Mouse (Mus musculus) heart, embryonic 15.5 days (tissue): Measurements from ENCODE around the gene Gba. TPM values are rescaled to one million over a fixed set of nuclear protein-coding genes. Genes with fewer than 3 reads are reported as not detected.
A peak's percentile ranks its signal among the peaks of the same experiment; 100 is the strongest.

Experiments
- ATAC-seq: fragments of 200-750 bp; cut with Nextera tagmentation; replicated peaks from 2 replicates; pipeline ENCODE4 v1.8.0; 2017; ENCODE audit warnings: low read depth, moderate TSS enrichment; ENCODE audit not compliant: insufficient number of reproducible peaks, insufficient read depth, low FRiP score
- H3K27ac ChIP-seq: fragments of 300-500 bp; sonication (generic); 2 replicates; pipeline ENCODE4 v1.5.1; 2015; ENCODE audit warnings: mild to moderate bottlenecking, inconsistent platforms
- H3K27me3 ChIP-seq: fragments of 300-500 bp; sonication (generic); 2 replicates; pipeline ENCODE4 v1.6.1; 2015; ENCODE audit warnings: inconsistent platforms
- H3K36me3 ChIP-seq: fragments of 300-500 bp; sonication (generic); 2 replicates; pipeline ENCODE4 v1.6.1; 2015; ENCODE audit warnings: mild to moderate bottlenecking, inconsistent platforms
- H3K4me1 ChIP-seq: fragments of 300-500 bp; sonication (generic); replicated peaks from 2 replicates; pipeline ENCODE4 v1.6.1; 2015; ENCODE audit warnings: inconsistent platforms
- H3K4me2 ChIP-seq: fragments of 300-500 bp; sonication (generic); 2 replicates; pipeline ENCODE4 v1.6.1; 2015; ENCODE audit warnings: inconsistent platforms, mild to moderate bottlenecking, moderate library complexity
- H3K4me3 ChIP-seq: fragments of 300-500 bp; sonication (generic); 2 replicates; pipeline ENCODE4 v1.5.1; 2015; ENCODE audit warnings: mild to moderate bottlenecking, inconsistent platforms
- H3K9ac ChIP-seq: fragments of 300-500 bp; sonication (generic); 2 replicates; pipeline ENCODE4 v1.6.1; 2015; ENCODE audit warnings: mild to moderate bottlenecking, inconsistent platforms
- H3K9me3 ChIP-seq: fragments of 300-500 bp; sonication (generic); replicated peaks from 2 replicates; pipeline ENCODE4 v1.6.1; 2016; ENCODE audit warnings: inconsistent platforms
- WGBS: fragments of 180-500 bp; shearing (Covaris S2); methylation state at CpG from one replicate; pipeline ENCODE4 v1.1.7; 2015; ENCODE audit warnings: mixed read lengths; 5-methylcytosine and 5-hydroxymethylcytosine counted together
- polyA plus RNA-seq: library from polyadenylated mRNA; unstranded; fragments of >200 nt; fragmentation: Nextera tagmentation; extraction: Ambion mirVana; gene quantifications from 2 replicates; pipeline ENCODE4 v1.2.1, GENCODE M21; 2015

Gene Gba
- polyA plus RNA-seq, 1 experiment from 2014 or later = 27.3 TPM

DNA sequence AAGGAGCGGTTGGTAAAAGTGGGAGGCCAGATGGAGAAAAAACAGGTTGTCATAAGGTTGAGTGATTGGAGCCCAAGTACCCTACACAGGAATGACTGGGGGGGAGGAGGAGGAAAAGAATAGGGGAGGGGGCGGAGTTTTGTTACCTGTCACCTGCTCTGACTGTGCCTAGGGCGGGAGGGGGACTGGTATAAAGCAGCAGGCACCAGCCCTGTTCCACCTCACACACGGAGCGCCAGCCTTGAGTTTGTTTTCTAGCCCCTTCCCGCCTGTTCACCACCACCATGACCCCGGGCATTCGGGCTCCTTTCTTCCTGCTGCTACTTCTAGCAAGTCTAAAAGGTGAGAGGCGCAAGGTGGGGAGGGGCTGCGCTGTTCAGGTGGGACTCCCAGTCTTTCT, 26.1 kb downstream of the Gba start, which contains the start of gene Muc1:
TSS of gene Muc1 (plus strand) at position 222 of the 400 bp plus-strand sequence.
- Histone ChIP-seq H3K4me3 (peak within 1 kb of the TSS; percentile 55), H3K27ac (peak within 1 kb of the TSS; percentile 56), H3K4me1 (peaks cover 29% of the 10 kb centered on the region), H3K27me3 (peaks cover 32% of the 10 kb centered on the region), H3K4me2 (peak within 1 kb of the TSS; percentile 66), H3K9ac (peak within 1 kb of the TSS; percentile 56; the same call in 1 of the 2 replicates), H3K36me3 (no peaks in the 10 kb centered on the region), H3K9me3 (no peaks in the 10 kb centered on the region)
- 36% methylated on average over 10 of the region's 10 CpGs for WGBS
- no peak for ATAC-seq

DNA sequence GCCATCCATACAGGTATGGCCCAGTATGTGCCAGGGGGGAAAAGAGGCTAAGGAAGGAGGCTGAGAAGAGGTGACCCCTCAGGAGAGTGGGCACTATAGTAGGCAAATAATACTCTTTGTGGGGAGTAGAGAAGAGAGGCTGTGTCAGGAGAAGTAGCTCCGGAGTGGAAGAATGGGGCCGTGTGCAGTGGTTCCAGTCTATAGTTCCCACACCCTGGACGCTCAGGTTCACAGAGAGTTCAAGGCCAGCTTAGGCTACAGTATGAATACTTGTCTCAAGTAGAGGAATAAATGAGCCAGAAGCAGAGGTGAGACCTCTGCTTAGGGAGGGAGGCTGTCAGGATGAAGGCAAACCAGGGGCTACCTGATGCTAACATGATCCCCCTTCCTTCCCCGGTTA, 26.5 kb downstream of the Gba start:
- 59% methylated on average over 4 of the region's 4 CpGs for WGBS
- peaks cover 32% of the 10 kb centered on the region for H3K27me3 ChIP-seq
- H3K4me1 ChIP-seq = peaks cover 33% of the 10 kb centered on the region

DNA sequence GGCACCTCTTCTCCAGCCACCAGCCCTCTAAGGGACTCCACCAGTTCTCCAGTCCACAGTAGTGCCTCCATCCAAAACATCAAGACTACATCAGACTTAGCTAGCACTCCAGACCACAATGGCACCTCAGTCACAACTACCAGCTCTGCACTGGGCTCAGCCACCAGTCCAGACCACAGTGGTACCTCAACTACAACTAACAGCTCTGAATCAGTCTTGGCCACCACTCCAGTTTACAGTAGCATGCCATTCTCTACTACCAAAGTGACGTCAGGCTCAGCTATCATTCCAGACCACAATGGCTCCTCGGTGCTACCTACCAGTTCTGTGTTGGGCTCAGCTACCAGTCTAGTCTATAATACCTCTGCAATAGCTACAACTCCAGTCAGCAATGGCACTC, 27.8 kb downstream of the Gba start:
- no peak overlapping the region for H3K4me2 ChIP-seq
- 71% methylated on average over 2 of the region's 2 CpGs for WGBS
- ATAC-seq = no peak

More for the DNA sequence above, 26.5 kb downstream of the Gba start:
- no peak overlapping the region for H3K9ac ChIP-seq
- H3K36me3 ChIP-seq = no peaks in the 10 kb centered on the region
- no peaks in the 10 kb centered on the region for H3K9me3 ChIP-seq
- no peak overlapping the region for H3K27ac ChIP-seq
- ATAC-seq = no peak
- H3K4me3 ChIP-seq = no peak overlapping the region
- 0 out of 2 replicates have a peak overlapping the region, but pooled peaks have one; percentile 66 for H3K4me2 ChIP-seq

DNA sequence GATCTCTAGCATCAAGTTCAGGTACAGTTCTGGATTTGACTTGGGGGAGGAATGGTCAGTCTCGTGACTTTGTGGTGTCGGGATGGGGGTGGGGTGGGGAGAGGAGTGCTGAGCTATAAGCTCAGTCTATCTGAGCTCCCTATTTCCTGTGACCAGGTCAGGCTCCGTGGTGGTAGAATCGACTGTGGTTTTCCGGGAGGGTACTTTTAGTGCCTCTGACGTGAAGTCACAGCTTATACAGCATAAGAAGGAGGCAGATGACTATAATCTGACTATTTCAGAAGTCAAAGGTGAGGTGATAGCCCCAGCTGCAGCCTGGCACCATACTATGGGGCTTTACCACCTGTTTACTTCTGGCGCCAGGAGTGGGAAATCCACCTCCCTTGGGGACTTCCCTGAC, 28.6 kb downstream of the Gba start:
- Histone ChIP-seq H3K9me3 (no peaks in the 10 kb centered on the region), H3K36me3 (no peaks in the 10 kb centered on the region), H3K9ac (no peak overlapping the region), H3K4me1 (peaks cover 33% of the 10 kb centered on the region), H3K4me3 (no peak overlapping the region), H3K27me3 (peaks cover 25% of the 10 kb centered on the region), H3K27ac (no peak overlapping the region), H3K4me2 (no peak overlapping the region)
- WGBS = 48% methylated on average over 7 of the region's 7 CpGs
- ATAC-seq = no peak

More for the DNA sequence above, 27.8 kb downstream of the Gba start:
- no peaks in the 10 kb centered on the region for H3K36me3 ChIP-seq
- peaks cover 33% of the 10 kb centered on the region for H3K4me1 ChIP-seq
- H3K27ac ChIP-seq = no peak overlapping the region
- H3K9me3 ChIP-seq = no peaks in the 10 kb centered on the region
- no peak overlapping the region for H3K9ac ChIP-seq
- peaks cover 32% of the 10 kb centered on the region for H3K27me3 ChIP-seq
- no peak overlapping the region for H3K4me3 ChIP-seq

- no peak overlapping the region for H3K27ac ChIP-seq
- 72% methylated on average over 16 of the region's 16 CpGs for WGBS
- H3K4me1 ChIP-seq = peaks cover 31% of the 10 kb centered on the region
- H3K4me2 ChIP-seq = no peak overlapping the region
- no peaks in the 10 kb centered on the region for H3K9me3 ChIP-seq
- ATAC-seq = no peak
- peaks cover 23% of the 10 kb centered on the region for H3K27me3 ChIP-seq
- no peak overlapping the region for H3K9ac ChIP-seq
- H3K4me3 ChIP-seq = no peak overlapping the region
- no peaks in the 10 kb centered on the region for H3K36me3 ChIP-seq
These were observed 29.1 kb downstream of the Gba start for GRCm38 (mm10) chr3:89231772-89232275.

DNA sequence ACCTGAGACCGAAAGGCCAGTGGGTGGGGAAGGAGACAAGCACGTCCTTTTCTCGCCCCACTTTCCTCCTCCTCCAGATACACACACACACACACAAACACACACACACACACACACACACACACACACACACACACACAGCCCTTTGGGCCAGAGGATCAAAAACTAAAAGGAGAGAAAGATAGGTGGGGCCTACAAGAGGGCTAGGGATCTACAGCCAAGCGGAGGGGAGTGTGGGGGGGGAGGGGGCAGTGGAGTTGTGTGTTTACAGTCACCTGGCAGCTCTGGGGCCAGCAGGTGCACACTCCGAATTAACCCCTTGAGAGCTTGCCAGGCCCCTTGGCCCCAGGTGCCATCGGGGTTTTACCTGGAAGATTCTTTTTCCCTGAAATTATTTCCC, 29.9 kb downstream of the Gba start:
- H3K4me2 ChIP-seq = no peak overlapping the region
- H3K9ac ChIP-seq = no peak overlapping the region
- peaks cover 24% of the 10 kb centered on the region for H3K4me1 ChIP-seq
- ATAC-seq = no peak
- WGBS = 70% methylated on average over 6 of the region's 6 CpGs
- no peak overlapping the region for H3K27ac ChIP-seq
- H3K27me3 ChIP-seq = peaks cover 23% of the 10 kb centered on the region
- H3K36me3 ChIP-seq = no peaks in the 10 kb centered on the region
- H3K4me3 ChIP-seq = no peak overlapping the region
- H3K9me3 ChIP-seq = no peaks in the 10 kb centered on the region

DNA sequence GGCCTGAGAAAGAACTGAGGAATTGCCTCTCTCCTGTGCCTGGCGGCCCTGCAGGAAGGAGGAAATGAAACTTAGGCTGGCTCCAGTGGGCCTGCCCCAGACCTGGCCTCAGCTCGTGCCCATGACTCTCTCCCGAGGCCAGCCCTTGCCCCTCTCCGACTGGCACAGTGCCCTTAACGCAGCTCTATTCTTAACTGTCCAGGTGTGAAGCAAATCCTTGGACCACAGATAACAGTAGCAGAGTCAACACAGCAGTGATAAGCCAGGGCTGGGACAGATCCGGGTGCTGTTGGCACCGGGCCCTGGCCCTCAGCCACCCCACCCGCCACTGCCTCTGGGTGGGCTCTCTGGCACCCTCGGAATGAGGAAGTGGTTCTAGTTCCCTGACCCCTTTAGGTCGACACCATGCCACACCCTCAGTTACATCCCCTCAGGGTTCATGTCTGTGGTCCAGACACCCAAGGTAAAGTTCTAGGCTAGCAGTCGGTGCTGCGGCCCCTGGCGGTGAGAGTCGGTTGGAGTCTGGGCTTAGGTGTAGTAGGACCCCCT, 30.9 kb downstream of the Gba start:
- no peaks in the 10 kb centered on the region for H3K9me3 ChIP-seq
- H3K27me3 ChIP-seq = peaks cover 26% of the 10 kb centered on the region
- peak overlapping the region; percentile 19 for H3K4me2 ChIP-seq
- WGBS = 41% methylated on average over 14 of the region's 14 CpGs
- H3K27ac ChIP-seq = peak overlapping the region; percentile 55
- no peak overlapping the region for H3K9ac ChIP-seq
- peak; percentile 54; the same call in 1 of the 2 replicates for ATAC-seq
- no peak overlapping the region for H3K4me3 ChIP-seq
- H3K36me3 ChIP-seq = no peaks in the 10 kb centered on the region
- peaks cover 16% of the 10 kb centered on the region for H3K4me1 ChIP-seq

GRCm38 (mm10) chr3:89236516-89236915, 33.8 kb downstream of the Gba start:
- peaks cover 16% of the 10 kb centered on the region for H3K4me1 ChIP-seq
- no peak for ATAC-seq
- no peak overlapping the region for H3K27ac ChIP-seq
- H3K9me3 ChIP-seq = no peaks in the 10 kb centered on the region
- no peak overlapping the region for H3K4me3 ChIP-seq
- no peaks in the 10 kb centered on the region for H3K36me3 ChIP-seq
- no peak overlapping the region for H3K9ac ChIP-seq
- H3K27me3 ChIP-seq = peaks cover 11% of the 10 kb centered on the region
- H3K4me2 ChIP-seq = no peak overlapping the region
- 86% methylated on average over 10 of the region's 10 CpGs for WGBS

- no peak for ATAC-seq
- peaks cover 11% of the 10 kb centered on the region for H3K27me3 ChIP-seq
- H3K4me3 ChIP-seq = no peak overlapping the region
- 90% methylated on average over 21 of the region's 21 CpGs for WGBS
- H3K9ac ChIP-seq = no peak overlapping the region
- H3K27ac ChIP-seq = no peak overlapping the region
- no peaks in the 10 kb centered on the region for H3K9me3 ChIP-seq
- peaks cover 15% of the 10 kb centered on the region for H3K4me1 ChIP-seq
- no peak overlapping the region for H3K4me2 ChIP-seq
- H3K36me3 ChIP-seq = no peaks in the 10 kb centered on the region
These were observed 35.0 kb downstream of the Gba start for GRCm38 (mm10) chr3:89237682-89238081.

GRCm38 (mm10) chr3:89238494-89238893, 35.8 kb downstream of the Gba start:
- Histone ChIP-seq H3K27ac (no peak overlapping the region), H3K4me1 (peaks cover 10% of the 10 kb centered on the region), H3K36me3 (no peaks in the 10 kb centered on the region), H3K27me3 (peaks cover 14% of the 10 kb centered on the region), H3K9ac (no peak overlapping the region), H3K4me3 (no peak overlapping the region), H3K9me3 (no peaks in the 10 kb centered on the region), H3K4me2 (no peak overlapping the region)
- WGBS = 61% methylated on average over 12 of the region's 12 CpGs
- ATAC-seq = no peak

DNA sequence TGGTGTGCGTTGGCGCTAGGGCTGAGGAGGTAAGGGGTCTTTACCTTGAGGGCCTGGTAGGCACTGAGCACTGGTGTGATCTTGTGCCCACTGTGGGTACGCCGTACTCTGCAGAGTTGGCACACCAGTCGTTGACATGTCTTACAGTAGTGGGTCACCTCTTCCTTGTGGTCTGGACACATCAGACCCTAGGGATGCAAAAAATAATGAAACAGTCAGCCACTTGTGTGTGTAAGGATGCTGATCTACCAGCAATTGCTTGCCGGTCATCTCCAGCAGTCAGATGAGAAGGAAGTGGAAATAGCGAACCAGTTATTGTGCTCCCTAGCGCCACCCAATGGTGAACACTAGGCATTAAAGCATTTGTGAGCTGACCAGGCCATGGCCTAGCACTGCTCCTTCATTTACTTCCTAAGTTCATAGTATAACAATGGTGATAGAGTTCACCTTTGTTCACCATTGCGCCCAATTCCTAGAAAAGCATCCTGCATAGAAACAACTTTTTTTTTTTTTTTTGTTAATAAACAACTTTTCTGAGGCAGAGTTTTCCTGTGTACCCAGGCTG, 39.7 kb downstream of the Gba start:
- H3K4me3 ChIP-seq = no peak overlapping the region
- peaks cover 36% of the 10 kb centered on the region for H3K4me1 ChIP-seq
- no peak overlapping the region for H3K4me2 ChIP-seq
- H3K27me3 ChIP-seq = peaks cover 23% of the 10 kb centered on the region
- WGBS = 69% methylated on average over 9 of the region's 9 CpGs
- no peaks in the 10 kb centered on the region for H3K36me3 ChIP-seq
- no peaks in the 10 kb centered on the region for H3K9me3 ChIP-seq
- H3K27ac ChIP-seq = no peak overlapping the region
- H3K9ac ChIP-seq = no peak overlapping the region
- no peak for ATAC-seq

- Histone ChIP-seq H3K27ac (no peak overlapping the region), H3K9me3 (no peaks in the 10 kb centered on the region), H3K4me1 (peaks cover 40% of the 10 kb centered on the region), H3K4me2 (peak overlapping the region; percentile 46), H3K27me3 (peaks cover 21% of the 10 kb centered on the region), H3K4me3 (no peak overlapping the region), H3K9ac (no peak overlapping the region), H3K36me3 (no peaks in the 10 kb centered on the region)
- 17% methylated on average over 14 of the region's 14 CpGs for WGBS
- ATAC-seq = no peak
These were observed 40.9 kb downstream of the Gba start for GRCm38 (mm10) chr3:89243609-89244008.
